Mouse (Mus musculus) embryonic facial prominence, embryonic 12.5 days (tissue): ENCODE results near the gene Sult6b1. TPM values are rescaled to one million over a fixed set of nuclear protein-coding genes. Genes with fewer than 3 reads are reported as not detected.
A peak's percentile ranks its signal among the peaks of the same experiment; 100 is the strongest.

Source experiments
- ATAC-seq: fragments of 200-750 bp; cut with Nextera tagmentation; 2 replicates; pipeline ENCODE4 v1.8.0; 2017; ENCODE audit not compliant: insufficient number of reproducible peaks, insufficient read depth, low FRiP score, low TSS enrichment
- H3K27ac ChIP-seq: fragments of 300-500 bp; sonication (generic); 2 replicates; pipeline ENCODE4 v1.5.1; 2016; ENCODE audit warnings: mild to moderate bottlenecking
- H3K27me3 ChIP-seq: fragments of 300-500 bp; sonication (generic); 2 replicates; pipeline ENCODE4 v1.6.1; 2016; ENCODE audit warnings: mild to moderate bottlenecking, moderate library complexity
- H3K36me3 ChIP-seq: fragments of 300-500 bp; sonication (generic); 2 replicates; pipeline ENCODE4 v1.6.1; 2016; ENCODE audit warnings: mild to moderate bottlenecking
- H3K4me1 ChIP-seq: fragments of 300-500 bp; sonication (generic); 2 replicates; pipeline ENCODE4 v1.6.1; 2016
- H3K4me2 ChIP-seq: fragments of 300-500 bp; sonication (generic); replicated peaks from 2 replicates; pipeline ENCODE4 v1.6.1; 2016; ENCODE audit warnings: mild to moderate bottlenecking, moderate library complexity
- H3K4me3 ChIP-seq: fragments of 300-500 bp; sonication (generic); 2 replicates; pipeline ENCODE4 v1.5.1; 2016; ENCODE audit warnings: mild to moderate bottlenecking
- H3K9ac ChIP-seq: fragments of 300-500 bp; sonication (generic); 2 replicates; pipeline ENCODE4 v1.6.1; 2016; ENCODE audit warnings: mild to moderate bottlenecking, moderate library complexity
- H3K9me3 ChIP-seq: fragments of 300-500 bp; sonication (generic); 2 replicates; pipeline ENCODE4 v1.6.1; 2016; ENCODE audit warnings: mild to moderate bottlenecking, moderate library complexity
- WGBS: fragments of 180-500 bp; shearing (Covaris S2); methylation state at CpG from one replicate; pipeline ENCODE4 v1.1.7; 2016; 5-methylcytosine and 5-hydroxymethylcytosine counted together
- polyA plus RNA-seq: library from polyadenylated mRNA; unstranded; fragments of >200 nt; fragmentation: Nextera tagmentation; extraction: Ambion mirVana; gene quantifications from 2 replicates; pipeline ENCODE4 v1.2.1, GENCODE M21; 2016

Sult6b1 gene
- polyA plus RNA-seq, 1 experiment from 2014 or later: 0.19 TPM

- ATAC-seq: no peak
- H3K4me1 ChIP-seq: peaks cover 8% of the 10 kb centered on the region
Observed at GRCm38 (mm10) chr17:78915772-78916171, 9.0 kb upstream of the Sult6b1 start.

GRCm38 (mm10) chr17:78913921-78914320, 7.1 kb upstream of the Sult6b1 start:
- Histone ChIP-seq H3K4me3 (no peak overlapping the region), H3K27me3 (no peaks in the 10 kb centered on the region), H3K9me3 (no peaks in the 10 kb centered on the region), H3K36me3 (0 out of 2 replicates have a peak, but pooled peaks cover 5% of the 10 kb centered on the region), H3K9ac (no peak overlapping the region), H3K27ac (no peak overlapping the region), H3K4me1 (peaks cover 8% of the 10 kb centered on the region), H3K4me2 (no peak overlapping the region)
- no peak for ATAC-seq
- WGBS: 73% methylated on average over 3 of the region's 3 CpGs

More at GRCm38 (mm10) chr17:78915772-78916171, 9.0 kb upstream of the Sult6b1 start:
- H3K27ac ChIP-seq: peak overlapping the region; percentile 83; the same call in 1 of the 2 replicates
- H3K9ac ChIP-seq: peak overlapping the region; percentile 77; the same call in 1 of the 2 replicates
- no peaks in the 10 kb centered on the region for H3K27me3 ChIP-seq
- 54% methylated on average over 6 of the region's 6 CpGs for WGBS
- peak overlapping the region; percentile 73 for H3K4me2 ChIP-seq
- H3K4me3 ChIP-seq: peak overlapping the region; percentile 68
- H3K36me3 ChIP-seq: peaks cover 19% of the 10 kb centered on the region
- H3K9me3 ChIP-seq: no peaks in the 10 kb centered on the region

GRCm38 (mm10) chr17:78912861-78913281, 6.1 kb upstream of the Sult6b1 start:
- H3K4me1 ChIP-seq: peaks cover 8% of the 10 kb centered on the region
- H3K27ac ChIP-seq: no peak overlapping the region
- no peaks in the 10 kb centered on the region for H3K9me3 ChIP-seq
- ATAC-seq: 0 out of 2 replicates have a peak, but pooled peaks have one; percentile 42
- H3K4me2 ChIP-seq: peak overlapping the region; percentile 39
- H3K36me3 ChIP-seq: no peaks in the 10 kb centered on the region
- H3K27me3 ChIP-seq: no peaks in the 10 kb centered on the region
- no peak overlapping the region for H3K9ac ChIP-seq
- 31% methylated on average over 6 of the region's 6 CpGs for WGBS
- H3K4me3 ChIP-seq: peak overlapping the region; percentile 31

- no peaks in the 10 kb centered on the region for H3K36me3 ChIP-seq
- 75% methylated on average over 2 of the region's 2 CpGs for WGBS
- no peak overlapping the region for H3K9ac ChIP-seq
- no peaks in the 10 kb centered on the region for H3K4me1 ChIP-seq
- H3K9me3 ChIP-seq: no peaks in the 10 kb centered on the region
- no peak overlapping the region for H3K4me3 ChIP-seq
- no peak for ATAC-seq
- no peaks in the 10 kb centered on the region for H3K27me3 ChIP-seq
- H3K27ac ChIP-seq: no peak overlapping the region
- H3K4me2 ChIP-seq: no peak overlapping the region
Observed at GRCm38 (mm10) chr17:78909374-78909773, 2.6 kb upstream of the Sult6b1 start.

- WGBS: 75% methylated on average over 2 of the region's 2 CpGs
- Histone ChIP-seq H3K27ac (no peak overlapping the region), H3K27me3 (no peaks in the 10 kb centered on the region), H3K4me2 (no peak overlapping the region), H3K9ac (no peak overlapping the region), H3K9me3 (no peaks in the 10 kb centered on the region), H3K4me1 (no peaks in the 10 kb centered on the region), H3K4me3 (no peak overlapping the region), H3K36me3 (no peaks in the 10 kb centered on the region)
- no peak for ATAC-seq
Observed at GRCm38 (mm10) chr17:78903158-78903557, 3.6 kb downstream of the Sult6b1 start.

- no peaks in the 10 kb centered on the region for H3K27me3 ChIP-seq
- no peak overlapping the region for H3K9ac ChIP-seq
- H3K4me1 ChIP-seq: no peaks in the 10 kb centered on the region
- H3K36me3 ChIP-seq: no peaks in the 10 kb centered on the region
- no peak overlapping the region for H3K4me3 ChIP-seq
- H3K4me2 ChIP-seq: peak overlapping the region; percentile 36
- 22% methylated on average over 8 of the region's 8 CpGs for WGBS
- no peak for ATAC-seq
- no peaks in the 10 kb centered on the region for H3K9me3 ChIP-seq
- H3K27ac ChIP-seq: no peak overlapping the region
Observed at GRCm38 (mm10) chr17:78895394-78895793, 11.4 kb downstream of the Sult6b1 start.

- Histone ChIP-seq H3K27ac (no peak overlapping the region), H3K36me3 (no peaks in the 10 kb centered on the region), H3K9me3 (no peaks in the 10 kb centered on the region), H3K4me3 (no peak overlapping the region), H3K4me2 (no peak overlapping the region), H3K27me3 (no peaks in the 10 kb centered on the region), H3K4me1 (no peaks in the 10 kb centered on the region), H3K9ac (no peak overlapping the region)
- 75% methylated on average over 7 of the region's 7 CpGs for WGBS
- ATAC-seq: no peak
Observed at GRCm38 (mm10) chr17:78894991-78895390, 11.8 kb downstream of the Sult6b1 start.

GRCm38 (mm10) chr17:78891020-78891419, 15.8 kb downstream of the Sult6b1 start:
- H3K27ac ChIP-seq: no peak overlapping the region
- H3K4me3 ChIP-seq: no peak overlapping the region
- no peaks in the 10 kb centered on the region for H3K27me3 ChIP-seq
- no peak overlapping the region for H3K9ac ChIP-seq
- WGBS: 80% methylated on average over 9 of the region's 9 CpGs
- no peaks in the 10 kb centered on the region for H3K36me3 ChIP-seq
- no peak for ATAC-seq
- no peaks in the 10 kb centered on the region for H3K9me3 ChIP-seq
- H3K4me1 ChIP-seq: no peaks in the 10 kb centered on the region
- no peak overlapping the region for H3K4me2 ChIP-seq

- no peak overlapping the region for H3K27ac ChIP-seq
- H3K9ac ChIP-seq: no peak overlapping the region
- H3K27me3 ChIP-seq: no peaks in the 10 kb centered on the region
- ATAC-seq: no peak
- 44% methylated on average over 3 of the region's 3 CpGs for WGBS
- no peaks in the 10 kb centered on the region for H3K4me1 ChIP-seq
- no peak overlapping the region for H3K4me2 ChIP-seq
- no peaks in the 10 kb centered on the region for H3K9me3 ChIP-seq
- no peaks in the 10 kb centered on the region for H3K36me3 ChIP-seq
- H3K4me3 ChIP-seq: no peak overlapping the region
Observed at GRCm38 (mm10) chr17:78889184-78889583, 17.6 kb downstream of the Sult6b1 start.

- 80% methylated on average over 4 of the region's 4 CpGs for WGBS
- no peak overlapping the region for H3K4me3 ChIP-seq
- H3K36me3 ChIP-seq: no peaks in the 10 kb centered on the region
- no peaks in the 10 kb centered on the region for H3K4me1 ChIP-seq
- no peak overlapping the region for H3K4me2 ChIP-seq
- no peak overlapping the region for H3K27ac ChIP-seq
- H3K9me3 ChIP-seq: no peaks in the 10 kb centered on the region
- no peaks in the 10 kb centered on the region for H3K27me3 ChIP-seq
- ATAC-seq: no peak
- H3K9ac ChIP-seq: no peak overlapping the region
Observed at GRCm38 (mm10) chr17:78888554-78888953, 18.2 kb downstream of the Sult6b1 start.

- WGBS: 74% methylated on average over 5 of the region's 5 CpGs
- H3K27me3 ChIP-seq: no peaks in the 10 kb centered on the region
- no peaks in the 10 kb centered on the region for H3K36me3 ChIP-seq
- H3K4me3 ChIP-seq: no peak overlapping the region
- H3K9ac ChIP-seq: no peak overlapping the region
- H3K9me3 ChIP-seq: no peaks in the 10 kb centered on the region
- no peak overlapping the region for H3K27ac ChIP-seq
- H3K4me2 ChIP-seq: no peak overlapping the region
- peaks cover 8% of the 10 kb centered on the region; the same call in 1 of the 2 replicates for H3K4me1 ChIP-seq
- no peak for ATAC-seq
Observed at GRCm38 (mm10) chr17:78885286-78886065, 21.3 kb downstream of the Sult6b1 start.

- WGBS: 90% methylated on average over 4 of the region's 4 CpGs
- Histone ChIP-seq H3K9me3 (no peaks in the 10 kb centered on the region), H3K27ac (no peak overlapping the region), H3K27me3 (no peaks in the 10 kb centered on the region), H3K4me1 (peaks cover 8% of the 10 kb centered on the region; the same call in 1 of the 2 replicates), H3K4me3 (no peak overlapping the region), H3K4me2 (peak overlapping the region; percentile 66; the same call in 1 of the 2 replicates), H3K36me3 (no peaks in the 10 kb centered on the region), H3K9ac (no peak overlapping the region)
- ATAC-seq: no peak
Observed at GRCm38 (mm10) chr17:78883291-78883690, 23.5 kb downstream of the Sult6b1 start.
